Mouse (Mus musculus) ovary, adult 10 weeks (tissue): ENCODE data around the gene 2310002L09Rik. TPM values are rescaled to one million over a fixed set of nuclear protein-coding genes. Genes with fewer than 3 reads are reported as not detected.

Source experiments
- polyA plus RNA-seq: library from polyadenylated mRNA; stranded (reverse); fragments of 350-450 nt; fragmentation: Illumina TruSeq; extraction: RNeasy Lipid Tissue Mini Kit (QIAGEN cat#74804); gene quantifications from one replicate; pipeline ENCODE4 v1.2.3, GENCODE M21; 2014

Gene 2310002L09Rik
- not detected for polyA plus RNA-seq

DNA sequence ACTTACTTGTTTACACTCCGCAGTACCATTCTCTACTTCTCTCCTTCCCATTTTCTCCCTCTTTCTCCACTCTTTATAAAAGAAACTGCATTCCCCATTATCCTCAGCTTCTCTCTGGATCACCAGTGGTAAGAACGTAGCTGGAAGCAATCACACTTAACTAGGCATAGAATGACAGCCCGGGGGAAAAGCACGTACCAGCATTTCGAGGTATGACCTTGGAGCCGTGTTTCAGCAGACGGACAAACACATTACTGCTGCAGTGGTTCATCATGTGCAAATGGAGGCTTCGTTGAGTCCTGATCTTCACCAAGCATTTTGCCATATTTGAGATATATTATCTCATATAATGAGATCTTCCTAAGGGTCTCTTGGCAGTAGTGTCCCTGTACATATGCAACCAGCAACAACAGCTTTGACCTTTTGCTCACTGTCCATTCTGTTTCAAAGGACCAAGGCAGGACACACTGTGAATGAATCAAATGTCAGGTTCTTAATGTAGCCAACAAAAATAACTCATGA lies at the start of gene 2310002L09Rik:
TSS of gene 2310002L09Rik (minus strand) at position 472 of the 522 bp plus-strand sequence.

DNA sequence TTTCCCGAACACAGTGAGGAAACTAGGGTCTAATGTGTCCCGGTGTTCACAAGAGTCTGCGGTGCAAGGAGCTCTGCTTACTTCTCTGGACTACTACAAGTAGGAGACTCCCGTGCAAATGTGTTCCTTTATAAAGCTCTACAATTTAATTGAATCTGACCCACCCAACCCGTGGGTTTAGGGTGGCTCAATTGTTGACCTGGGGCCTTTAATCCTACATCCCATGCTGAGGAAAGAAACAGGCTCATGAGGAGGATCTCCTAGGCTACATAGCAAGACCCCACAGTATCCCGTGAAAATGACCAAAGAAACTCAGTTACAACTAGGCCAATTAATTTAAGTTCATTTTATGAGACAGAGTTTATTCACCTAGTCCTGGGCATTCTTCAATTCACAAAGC lies 30.0 kb downstream of the 2310002L09Rik start, which contains the start of gene Gm11756:
TSS of gene Gm11756 (minus strand) at position 101 of the 400 bp plus-strand sequence.

DNA sequence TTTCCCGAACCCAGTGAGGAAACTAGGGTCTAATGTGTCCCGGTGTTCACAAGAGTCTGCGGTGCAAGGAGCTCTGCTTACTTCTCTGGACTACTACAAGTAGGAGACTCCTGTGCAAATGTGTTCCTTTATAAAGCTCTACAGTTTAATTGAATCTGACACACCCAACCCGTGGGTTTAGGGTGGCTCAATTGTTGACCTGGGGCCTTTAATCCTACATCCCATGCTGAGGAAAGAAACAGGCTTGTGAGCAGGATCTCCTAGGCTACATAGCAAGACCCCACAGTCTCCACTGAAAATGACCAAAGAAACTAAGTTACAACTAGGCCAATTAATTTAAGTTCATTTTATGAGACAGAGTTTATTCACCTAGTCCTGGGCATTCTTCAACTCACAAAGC lies 44.8 kb downstream of the 2310002L09Rik start, which contains the start of gene Gm13871:
TSS of gene Gm13871 (minus strand) at position 101 of the 400 bp plus-strand sequence.

DNA sequence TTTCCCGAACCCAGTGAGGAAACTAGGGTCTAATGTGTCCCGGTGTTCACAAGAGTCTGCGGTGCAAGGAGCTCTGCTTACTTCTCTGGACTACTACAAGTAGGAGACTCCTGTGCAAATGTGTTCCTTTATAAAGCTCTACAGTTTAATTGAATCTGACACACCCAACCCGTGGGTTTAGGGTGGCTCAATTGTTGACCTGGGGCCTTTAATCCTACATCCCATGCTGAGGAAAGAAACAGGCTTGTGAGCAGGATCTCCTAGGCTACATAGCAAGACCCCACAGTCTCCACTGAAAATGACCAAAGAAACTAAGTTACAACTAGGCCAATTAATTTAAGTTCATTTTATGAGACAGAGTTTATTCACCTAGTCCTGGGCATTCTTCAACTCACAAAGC lies 59.6 kb downstream of the 2310002L09Rik start, which contains the start of gene Gm11757:
TSS of gene Gm11757 (minus strand) at position 101 of the 400 bp plus-strand sequence.

Other genes with a start within 250 kb of the 2310002L09Rik start
- 5.2 TPM for gene Rasef, start 159.9 kb downstream of the 2310002L09Rik start, polyA plus RNA-seq
- not detected for gene Gm11758, start 74.6 kb downstream of the 2310002L09Rik start, polyA plus RNA-seq
- not detected for gene Gm11757, start 59.7 kb downstream of the 2310002L09Rik start, polyA plus RNA-seq
- gene Gm13871, start 44.9 kb downstream of the 2310002L09Rik start, polyA plus RNA-seq: not detected
- gene Gm11756, start 30.1 kb downstream of the 2310002L09Rik start, polyA plus RNA-seq: not detected
- gene Frmd3, start 62.6 kb upstream of the 2310002L09Rik start, polyA plus RNA-seq: 0.66 TPM